Mouse (Mus musculus): ENCODE measurements around the gene Krt17. TPM values are rescaled to one million over a fixed set of nuclear protein-coding genes. Genes with fewer than 3 reads are reported as not detected.
"Not testable (repeated sequence)": the region's sequence is repeated elsewhere in the genome, so short reads cannot be mapped to it uniquely, and the experiment has no call there.

The Krt17 gene
- polyA plus RNA-seq, 1 experiment from 2014 or later = 2.4 TPM

GRCm38 (mm10) chr11:100259079-100259478 is 1.8 kb downstream of the Krt17 start:
- Histone ChIP-seq H3K4me1 (no peaks in the 10 kb centered on the region), H3K9me3 (replicated peaks) (no peaks in the 10 kb centered on the region), H3K27ac (no peak overlapping the region), H3K4me3 (replicated peaks) (no peak overlapping the region), H3K27me3 (no peaks in the 10 kb centered on the region), H3K4me2 (no peak overlapping the region), H3K9ac (no peak overlapping the region), H3K36me3 (no peaks in the 10 kb centered on the region)
- no peak for ATAC-seq (replicated peaks; ENCODE audit: low FRiP score)
- 93% methylated on average over 9 of the region's 9 CpGs for WGBS

GRCm38 (mm10) chr11:100257967-100258366 is 2.9 kb downstream of the Krt17 start:
- no peak overlapping the region for H3K4me3 ChIP-seq (replicated peaks)
- no peak overlapping the region for H3K9ac ChIP-seq
- no peak for ATAC-seq (replicated peaks; ENCODE audit: low FRiP score)
- H3K4me2 ChIP-seq = no peak overlapping the region
- no peaks in the 10 kb centered on the region for H3K27me3 ChIP-seq
- no peaks in the 10 kb centered on the region for H3K4me1 ChIP-seq
- H3K27ac ChIP-seq = no peak overlapping the region
- 67% methylated on average over 1 of the region's 1 CpGs for WGBS
- H3K9me3 ChIP-seq (replicated peaks) = no peaks in the 10 kb centered on the region
- no peaks in the 10 kb centered on the region for H3K36me3 ChIP-seq

- ATAC-seq (replicated peaks; ENCODE audit: low FRiP score) = no peak
- 96% methylated on average over 6 of the region's 6 CpGs for WGBS
- H3K27me3 ChIP-seq = no peaks in the 10 kb centered on the region
- H3K4me2 ChIP-seq = no peak overlapping the region
- H3K9me3 ChIP-seq (replicated peaks) = no peaks in the 10 kb centered on the region
- no peak overlapping the region for H3K9ac ChIP-seq
- no peaks in the 10 kb centered on the region for H3K36me3 ChIP-seq
- H3K27ac ChIP-seq = no peak overlapping the region
- no peak overlapping the region for H3K4me3 ChIP-seq (replicated peaks)
- no peaks in the 10 kb centered on the region for H3K4me1 ChIP-seq
Observed at GRCm38 (mm10) chr11:100255514-100255913, 5.3 kb downstream of the Krt17 start.

- WGBS = 69% methylated on average over 5 of the region's 5 CpGs
- no peak for ATAC-seq (replicated peaks; ENCODE audit: low FRiP score)
Observed at GRCm38 (mm10) chr11:100254360-100255090, 6.3 kb downstream of the Krt17 start.

GRCm38 (mm10) chr11:100248852-100249465 is 11.9 kb downstream of the Krt17 start, which contains the start of gene Krt16:
Gene Krt16 (minus strand): TSS chr11:100248902.
- no peaks in the 10 kb centered on the region for H3K27me3 ChIP-seq
- WGBS = 83% methylated on average over 7 of the region's 7 CpGs
- H3K36me3 ChIP-seq = no peaks in the 10 kb centered on the region
- H3K9ac ChIP-seq = no peak within 1 kb of the TSS
- H3K9me3 ChIP-seq (replicated peaks) = no peaks in the 10 kb centered on the region
- no peak for ATAC-seq (replicated peaks; ENCODE audit: low FRiP score)
- H3K27ac ChIP-seq = no peak within 1 kb of the TSS
- no peaks in the 10 kb centered on the region for H3K4me1 ChIP-seq
- H3K4me2 ChIP-seq = no peak within 1 kb of the TSS
- H3K4me3 ChIP-seq (replicated peaks) = no peak within 1 kb of the TSS

More at GRCm38 (mm10) chr11:100254360-100255090, 6.3 kb downstream of the Krt17 start:
- H3K27me3 ChIP-seq = no peaks in the 10 kb centered on the region
- H3K4me1 ChIP-seq = no peaks in the 10 kb centered on the region
- no peak overlapping the region for H3K27ac ChIP-seq
- no peak overlapping the region for H3K4me3 ChIP-seq (replicated peaks)
- H3K9me3 ChIP-seq (replicated peaks) = no peaks in the 10 kb centered on the region
- no peak overlapping the region for H3K4me2 ChIP-seq
- no peaks in the 10 kb centered on the region for H3K36me3 ChIP-seq
- H3K9ac ChIP-seq = no peak overlapping the region

GRCm38 (mm10) chr11:100246471-100246870 is 14.4 kb downstream of the Krt17 start:
- not testable (repeated sequence) for H3K4me2 ChIP-seq; H3K27ac ChIP-seq; H3K36me3 ChIP-seq; H3K27me3 ChIP-seq; H3K4me1 ChIP-seq; H3K9me3 ChIP-seq (replicated peaks); H3K4me3 ChIP-seq (replicated peaks); ATAC-seq (replicated peaks; ENCODE audit: low FRiP score); H3K9ac ChIP-seq
- 74% methylated on average over 7 of the region's 7 CpGs for WGBS

GRCm38 (mm10) chr11:100240272-100240671 is 20.6 kb downstream of the Krt17 start:
- not testable (repeated sequence) for H3K4me2 ChIP-seq

GRCm38 (mm10) chr11:100221741-100222140 is 39.1 kb downstream of the Krt17 start:
- WGBS = 60% methylated on average over 8 of the region's 8 CpGs

More at GRCm38 (mm10) chr11:100240272-100240671, 20.6 kb downstream of the Krt17 start:
- not testable (repeated sequence) for H3K4me1 ChIP-seq; H3K4me3 ChIP-seq (replicated peaks); H3K9me3 ChIP-seq (replicated peaks); H3K9ac ChIP-seq; H3K36me3 ChIP-seq; ATAC-seq (replicated peaks; ENCODE audit: low FRiP score); H3K27me3 ChIP-seq; H3K27ac ChIP-seq
- WGBS = 89% methylated on average over 4 of the region's 4 CpGs

GRCm38 (mm10) chr11:100219304-100219703 is 41.5 kb downstream of the Krt17 start:
- 79% methylated on average over 4 of the region's 4 CpGs for WGBS
- no peaks in the 10 kb centered on the region for H3K9me3 ChIP-seq (replicated peaks)
- no peak for ATAC-seq (replicated peaks; ENCODE audit: low FRiP score)
- H3K4me2 ChIP-seq = no peak overlapping the region
- H3K27me3 ChIP-seq = 0 out of 2 replicates have a peak, but pooled peaks cover 3% of the 10 kb centered on the region
- no peak overlapping the region for H3K27ac ChIP-seq
- no peaks in the 10 kb centered on the region for H3K4me1 ChIP-seq
- H3K4me3 ChIP-seq (replicated peaks) = no peak overlapping the region
- H3K36me3 ChIP-seq = no peaks in the 10 kb centered on the region
- H3K9ac ChIP-seq = no peak overlapping the region

More at GRCm38 (mm10) chr11:100221741-100222140, 39.1 kb downstream of the Krt17 start:
- no peak for ATAC-seq (replicated peaks; ENCODE audit: low FRiP score)
- Histone ChIP-seq H3K27me3 (no peaks in the 10 kb centered on the region), H3K4me3 (replicated peaks) (no peak overlapping the region), H3K9ac (no peak overlapping the region), H3K36me3 (no peaks in the 10 kb centered on the region), H3K4me2 (no peak overlapping the region), H3K4me1 (no peaks in the 10 kb centered on the region), H3K9me3 (replicated peaks) (peaks cover 7% of the 10 kb centered on the region; the same call in 1 of the 2 replicates), H3K27ac (no peak overlapping the region)

- Histone ChIP-seq H3K4me3 (replicated peaks) (no peak overlapping the region), H3K36me3 (no peaks in the 10 kb centered on the region), H3K4me1 (no peaks in the 10 kb centered on the region), H3K4me2 (no peak overlapping the region), H3K27ac (no peak overlapping the region), H3K27me3 (no peaks in the 10 kb centered on the region), H3K9ac (no peak overlapping the region), H3K9me3 (replicated peaks) (no peaks in the 10 kb centered on the region)
- ATAC-seq (replicated peaks; ENCODE audit: low FRiP score) = no peak
- WGBS = 70% methylated on average over 6 of the region's 6 CpGs
Observed at GRCm38 (mm10) chr11:100208542-100208941, 52.3 kb downstream of the Krt17 start.

- H3K9me3 ChIP-seq (replicated peaks) = no peaks in the 10 kb centered on the region
- H3K4me2 ChIP-seq = no peak within 1 kb of the TSS
- no peak within 1 kb of the TSS for H3K27ac ChIP-seq
- no peak within 1 kb of the TSS for H3K9ac ChIP-seq
- no peaks in the 10 kb centered on the region for H3K4me1 ChIP-seq
- H3K36me3 ChIP-seq = no peaks in the 10 kb centered on the region
- 83% methylated on average over 8 of the region's 8 CpGs for WGBS
- no peaks in the 10 kb centered on the region for H3K27me3 ChIP-seq
- ATAC-seq (replicated peaks; ENCODE audit: low FRiP score) = no peak
- H3K4me3 ChIP-seq (replicated peaks) = no peak within 1 kb of the TSS
Observed at GRCm38 (mm10) chr11:100207498-100207897, 53.3 kb downstream of the Krt17 start, which contains the start of gene Krt14. Gene Krt14 (minus strand): TSS chr11:100207548.
